13 mouse cellular contexts compared by ENCODE assay signal in genomic region chr8:54425039-54425438, GRCm38 (mm10).
"Had no signal": no experiment of that assay in that cellular context is flagged by ENCODE, and none has a peak within 500 bp of the region (broad histone marks: within the 10 kb centered on the region; RNA-seq: fewer than 3 reads in every experiment).

No protein-coding gene starts in this region.

- H3K4me1 ChIP-seq: limb, embryonic 15.5 days; liver, embryonic 13.5 days; midbrain, embryonic 15.5 days; neural tube, embryonic 12.5 days had no signal

- H3K27me3 ChIP-seq: limb, embryonic 15.5 days; liver, embryonic 13.5 days; midbrain, embryonic 15.5 days; neural tube, embryonic 12.5 days had no signal

- H3K36me3 ChIP-seq: limb, embryonic 15.5 days; liver, embryonic 13.5 days; midbrain, embryonic 15.5 days; neural tube, embryonic 12.5 days had no signal

- ATAC-seq: midbrain, embryonic 15.5 days had no signal

- H3K4me3 ChIP-seq: limb, embryonic 15.5 days; liver, embryonic 13.5 days; midbrain, embryonic 15.5 days; neural tube, embryonic 12.5 days had no signal

- DNase-seq: kidney, adult 9 months; kidney, postnatal 36 days; layer of hippocampus, adult 9-11 months; layer of hippocampus, postnatal 36 days; liver, embryonic 13.5 days; lung, adult 18-20 months; right cerebral cortex, postnatal 4 days; spleen, adult 18-20 months; thymus, adult 18-20 months; thymus, postnatal 25 days had no signal

- H3K9me3 ChIP-seq: limb, embryonic 15.5 days; liver, embryonic 13.5 days; midbrain, embryonic 15.5 days; neural tube, embryonic 12.5 days had no signal
